Mouse (Mus musculus): ENCODE data around the gene Cutal. TPM values are rescaled to one million over a fixed set of nuclear protein-coding genes. Genes with fewer than 3 reads are reported as not detected.
"Not testable (repeated sequence)": the region's sequence is repeated elsewhere in the genome, so short reads cannot be mapped to it uniquely, and the experiment has no call there.

The Cutal gene
- total RNA-seq (2021), result under 1 TPM; 0.20 to 0.52 TPM

- no peak for DNase-seq
- intact Hi-C loops (cut with DNase I), result loop anchor here (10.0 kb wide), 1 partner anchor 231 kb away; the partner anchor contains the start of genes AI182371 and Cntrl
These were observed at the start of gene Cutal for GRCm38 (mm10) chr2:34874271-34874670. TSS of gene Cutal (plus strand) at chr2:34874396.

GRCm38 (mm10) chr2:34825827-34826459 lies 48.3 kb upstream of the Cutal start, which contains the start of gene Fbxw2:
TSS of gene Fbxw2 (minus strand) at chr2:34826311.
- peak; percentile 93 for DNase-seq
- intact Hi-C loops (cut with DNase I), result no loop called here

GRCm38 (mm10) chr2:34826460-34827231 lies 47.5 kb upstream of the Cutal start:
- DNase-seq, result no peak
- intact Hi-C loops (cut with DNase I), result no loop called here

- intact Hi-C loops (cut with DNase I), result no loop called here
These were observed 46.6 kb upstream of the Cutal start for GRCm38 (mm10) chr2:34827591-34827990.

GRCm38 (mm10) chr2:34828026-34828425 lies 46.2 kb upstream of the Cutal start:
- intact Hi-C loops (cut with DNase I), result no loop called here
- DNase-seq, result no peak

More at GRCm38 (mm10) chr2:34827591-34827990, 46.6 kb upstream of the Cutal start:
- no peak for DNase-seq

GRCm38 (mm10) chr2:34830066-34830465 lies 44.1 kb upstream of the Cutal start:
- intact Hi-C loops (cut with DNase I); DNase-seq: not testable (repeated sequence)

- DNase-seq; intact Hi-C loops (cut with DNase I): not testable (repeated sequence)
These were observed 41.3 kb upstream of the Cutal start, which contains the start of gene Gm34653 for GRCm38 (mm10) chr2:34832766-34833457. TSS of gene Gm34653 (plus strand) at chr2:34833007.

GRCm38 (mm10) chr2:34833624-34834023 lies 40.6 kb upstream of the Cutal start:
- DNase-seq, result no peak
- intact Hi-C loops (cut with DNase I), result no loop called here

- intact Hi-C loops (cut with DNase I), result no loop called here
These were observed 38.5 kb upstream of the Cutal start for GRCm38 (mm10) chr2:34835669-34836068.

GRCm38 (mm10) chr2:34840143-34840542 lies 34.1 kb upstream of the Cutal start:
- DNase-seq; intact Hi-C loops (cut with DNase I): not testable (repeated sequence)

More at GRCm38 (mm10) chr2:34835669-34836068, 38.5 kb upstream of the Cutal start:
- no peak for DNase-seq

- no peak for DNase-seq
- intact Hi-C loops (cut with DNase I), result no loop called here
These were observed 32.5 kb upstream of the Cutal start for GRCm38 (mm10) chr2:34841706-34842105.

GRCm38 (mm10) chr2:34843211-34843939 lies 30.8 kb upstream of the Cutal start:
- intact Hi-C loops (cut with DNase I), result no loop called here
- DNase-seq, result no peak

GRCm38 (mm10) chr2:34847702-34848101 lies 26.5 kb upstream of the Cutal start:
- intact Hi-C loops (cut with DNase I), result no loop called here
- no peak for DNase-seq

- no peak for DNase-seq
- intact Hi-C loops (cut with DNase I), result loop anchor here (10.0 kb wide), 1 partner anchor 280 kb away; no protein-coding TSS in a partner anchor
These were observed 18.9 kb upstream of the Cutal start for GRCm38 (mm10) chr2:34855265-34855664.

GRCm38 (mm10) chr2:34857728-34858127 lies 16.5 kb upstream of the Cutal start:
- intact Hi-C loops (cut with DNase I), result loop anchor here (10.0 kb wide), 1 partner anchor 277 kb away; no protein-coding TSS in a partner anchor
- no peak for DNase-seq

- intact Hi-C loops (cut with DNase I), result loop anchor here (10.0 kb wide), 1 partner anchor 235 kb away; the partner anchor contains the start of genes AI182371 and Cntrl
- no peak for DNase-seq
These were observed 4.5 kb upstream of the Cutal start for GRCm38 (mm10) chr2:34869680-34870079.

- DNase-seq, result peak; percentile 93
- intact Hi-C loops (cut with DNase I), result loop anchor here (10.0 kb wide), 1 partner anchor 234 kb away; the partner anchor contains the start of genes AI182371 and Cntrl
These were observed 3.4 kb upstream of the Cutal start for GRCm38 (mm10) chr2:34870520-34871474.

- intact Hi-C loops (cut with DNase I), result loop anchor here (10.0 kb wide), 1 partner anchor 230 kb away; the partner anchor contains the start of genes AI182371 and Cntrl
- no peak for DNase-seq
These were observed 685 bp downstream of the Cutal start, which contains the start of gene Psmd5 for GRCm38 (mm10) chr2:34874816-34875345. TSS of gene Psmd5 (minus strand) at chr2:34874968.

Data from left cerebral cortex, postnatal 4 days (tissue).